Mouse (Mus musculus): ENCODE data around the gene Cckbr. TPM values are rescaled to one million over a fixed set of nuclear protein-coding genes. Genes with fewer than 3 reads are reported as not detected.

The Cckbr gene
- polyA plus RNA-seq (2015; fragmentation: Illumina TruSeq; extraction: RNeasy Lipid Tissue Mini Kit (QIAGEN cat#74804); ENCODE audit: insufficient read depth, low read depth, low replicate concordance) = not detected

GRCm38 (mm10) chr7:105425424-105426043, at the start of gene Cckbr:
Gene Cckbr, plus strand, starts transcription at chr7:105425731.

GRCm38 (mm10) chr7:105399935-105400624, 25.5 kb upstream of the Cckbr start, which contains the start of gene Fam160a2:
Gene Fam160a2, minus strand, starts transcription at chr7:105400054.

GRCm38 (mm10) chr7:105404268-105404667, 21.3 kb upstream of the Cckbr start, which contains the start of gene Cnga4:
Gene Cnga4, plus strand, starts transcription at chr7:105404568.

GRCm38 (mm10) chr7:105481505-105482411, 56.2 kb downstream of the Cckbr start, which contains the start of gene Cavin3:
Gene Cavin3, minus strand, starts transcription at chr7:105482300.

Other genes with a start within 250 kb of the Cckbr start
- gene Olfr685, start 239.7 kb upstream of the Cckbr start, polyA plus RNA-seq (2015; fragmentation: Illumina TruSeq; extraction: RNeasy Lipid Tissue Mini Kit (QIAGEN cat#74804); ENCODE audit: insufficient read depth, low read depth, low replicate concordance) = not detected
- not detected for gene Olfr686, start 218.2 kb upstream of the Cckbr start, polyA plus RNA-seq (2015; fragmentation: Illumina TruSeq; extraction: RNeasy Lipid Tissue Mini Kit (QIAGEN cat#74804); ENCODE audit: insufficient read depth, low read depth, low replicate concordance)
- not detected for gene Olfr688, start 137.6 kb upstream of the Cckbr start, polyA plus RNA-seq (2015; fragmentation: Illumina TruSeq; extraction: RNeasy Lipid Tissue Mini Kit (QIAGEN cat#74804); ENCODE audit: insufficient read depth, low read depth, low replicate concordance)
- not detected for gene Olfr689, start 114.6 kb upstream of the Cckbr start, polyA plus RNA-seq (2015; fragmentation: Illumina TruSeq; extraction: RNeasy Lipid Tissue Mini Kit (QIAGEN cat#74804); ENCODE audit: insufficient read depth, low read depth, low replicate concordance)
- not detected for gene Olfr690, start 91.6 kb upstream of the Cckbr start, polyA plus RNA-seq (2015; fragmentation: Illumina TruSeq; extraction: RNeasy Lipid Tissue Mini Kit (QIAGEN cat#74804); ENCODE audit: insufficient read depth, low read depth, low replicate concordance)
- not detected for gene Olfr691, start 83.5 kb upstream of the Cckbr start, polyA plus RNA-seq (2015; fragmentation: Illumina TruSeq; extraction: RNeasy Lipid Tissue Mini Kit (QIAGEN cat#74804); ENCODE audit: insufficient read depth, low read depth, low replicate concordance)
- not detected for gene Olfr692, start 57.5 kb upstream of the Cckbr start, polyA plus RNA-seq (2015; fragmentation: Illumina TruSeq; extraction: RNeasy Lipid Tissue Mini Kit (QIAGEN cat#74804); ENCODE audit: insufficient read depth, low read depth, low replicate concordance)
- not detected for gene Gm5901, start 50.7 kb upstream of the Cckbr start, polyA plus RNA-seq (2015; fragmentation: Illumina TruSeq; extraction: RNeasy Lipid Tissue Mini Kit (QIAGEN cat#74804); ENCODE audit: insufficient read depth, low read depth, low replicate concordance)
- 18.0 TPM for gene Fam160a2, start 25.7 kb upstream of the Cckbr start, polyA plus RNA-seq (2015; fragmentation: Illumina TruSeq; extraction: RNeasy Lipid Tissue Mini Kit (QIAGEN cat#74804); ENCODE audit: insufficient read depth, low read depth, low replicate concordance)
- gene Cnga4, start 21.2 kb upstream of the Cckbr start, polyA plus RNA-seq (2015; fragmentation: Illumina TruSeq; extraction: RNeasy Lipid Tissue Mini Kit (QIAGEN cat#74804); ENCODE audit: insufficient read depth, low read depth, low replicate concordance) = not detected
- 18.3 TPM for gene Cavin3, start 56.6 kb downstream of the Cckbr start, polyA plus RNA-seq (2015; fragmentation: Illumina TruSeq; extraction: RNeasy Lipid Tissue Mini Kit (QIAGEN cat#74804); ENCODE audit: insufficient read depth, low read depth, low replicate concordance)
- gene Smpd1, start 128.6 kb downstream of the Cckbr start, polyA plus RNA-seq (2015; fragmentation: Illumina TruSeq; extraction: RNeasy Lipid Tissue Mini Kit (QIAGEN cat#74804); ENCODE audit: insufficient read depth, low read depth, low replicate concordance) = 10.9 TPM
- 3.9 TPM for gene Apbb1, start 155.9 kb downstream of the Cckbr start, polyA plus RNA-seq (2015; fragmentation: Illumina TruSeq; extraction: RNeasy Lipid Tissue Mini Kit (QIAGEN cat#74804); ENCODE audit: insufficient read depth, low read depth, low replicate concordance)
- gene Hpx, start 174.4 kb downstream of the Cckbr start, polyA plus RNA-seq (2015; fragmentation: Illumina TruSeq; extraction: RNeasy Lipid Tissue Mini Kit (QIAGEN cat#74804); ENCODE audit: insufficient read depth, low read depth, low replicate concordance) = not detected
- gene Trim3, start 207.8 kb downstream of the Cckbr start, polyA plus RNA-seq (2015; fragmentation: Illumina TruSeq; extraction: RNeasy Lipid Tissue Mini Kit (QIAGEN cat#74804); ENCODE audit: insufficient read depth, low read depth, low replicate concordance) = 22.4 TPM
- gene Timm10b, start 214.3 kb downstream of the Cckbr start, polyA plus RNA-seq (2015; fragmentation: Illumina TruSeq; extraction: RNeasy Lipid Tissue Mini Kit (QIAGEN cat#74804); ENCODE audit: insufficient read depth, low read depth, low replicate concordance) = 41.8 TPM
- 22.3 TPM for gene Arfip2, start 214.7 kb downstream of the Cckbr start, polyA plus RNA-seq (2015; fragmentation: Illumina TruSeq; extraction: RNeasy Lipid Tissue Mini Kit (QIAGEN cat#74804); ENCODE audit: insufficient read depth, low read depth, low replicate concordance)
- gene Gm45799, start 214.8 kb downstream of the Cckbr start, polyA plus RNA-seq (2015; fragmentation: Illumina TruSeq; extraction: RNeasy Lipid Tissue Mini Kit (QIAGEN cat#74804); ENCODE audit: insufficient read depth, low read depth, low replicate concordance) = 1.1 TPM
- 3.7 TPM for gene Dnhd1, start 225.1 kb downstream of the Cckbr start, polyA plus RNA-seq (2015; fragmentation: Illumina TruSeq; extraction: RNeasy Lipid Tissue Mini Kit (QIAGEN cat#74804); ENCODE audit: insufficient read depth, low read depth, low replicate concordance)

Measured in pancreas, adult 10 weeks (tissue).